Mouse (Mus musculus) embryonic fibroblast, embryonic 13.5 days (primary cell): ENCODE measurements around the gene Steap3.

Experiments used
- CTCF ChIP-seq: IDR thresholded peaks from 2 replicates; pipeline ENCODE4 v1.5.1; 2011; ENCODE audit warnings: mild to moderate bottlenecking, control low read depth, low read length, moderate library complexity, borderline replicate concordance; ENCODE audit not compliant: insufficient read depth
- POLR2A ChIP-seq: IDR thresholded peaks from 2 replicates; pipeline ENCODE4 v1.6.1; 2011; ENCODE audit warnings: low read depth, mild to moderate bottlenecking, control low read depth, low read length, moderate library complexity

DNA sequence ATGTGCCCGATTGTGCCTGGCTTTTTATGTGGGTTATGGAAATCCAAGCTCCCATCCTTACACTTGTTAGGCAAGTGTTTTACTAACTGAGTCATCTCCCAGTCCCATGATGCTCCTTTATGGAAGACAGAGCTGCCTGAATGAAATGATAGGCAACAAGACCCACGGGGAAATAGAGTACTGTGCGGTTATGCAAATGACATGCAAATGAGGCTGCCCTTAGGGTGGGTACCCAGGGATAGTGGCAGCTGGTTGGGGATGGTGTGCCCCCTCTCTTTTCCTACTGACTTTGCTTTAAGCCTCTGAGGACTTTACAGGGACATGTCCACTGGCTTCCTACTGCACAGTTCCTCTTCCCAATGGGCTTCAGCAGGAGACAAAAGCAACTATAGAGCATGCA is 2.7 kb upstream of the Steap3 start:
- TF ChIP-seq CTCF (no peak), POLR2A (no peak)
